Mouse (Mus musculus): ENCODE measurements around the gene Gm28729. TPM values are rescaled to one million over a fixed set of nuclear protein-coding genes. Genes with fewer than 3 reads are reported as not detected.

Gene Gm28729
- polyA plus RNA-seq, 1 experiment: 0.19 TPM

GRCm38 (mm10) chr9:96452956-96453355 is 72.1 kb downstream of the Gm28729 start:
- Histone ChIP-seq H3K27ac (ENCODE audit: insufficient read depth, low read length) (no peak overlapping the region), H3K4me1 (ENCODE audit: control insufficient read depth, insufficient read depth, low read length) (no peaks in the 10 kb centered on the region), H3K4me3 (ENCODE audit: insufficient read depth, low read length) (no peak overlapping the region)
- TF ChIP-seq POLR2A (IDR thresholded peaks at IDR 0.05; ENCODE audit: extremely low read depth, insufficient read depth, low read length): no peak
- no peak for TF ChIP-seq CTCF (IDR thresholded peaks at IDR 0.05; ENCODE audit: extremely low read depth, insufficient read depth, low read length)

- H3K4me1 ChIP-seq (ENCODE audit: control insufficient read depth, insufficient read depth, low read length): no peaks in the 10 kb centered on the region
- no peak overlapping the region for H3K4me3 ChIP-seq (ENCODE audit: insufficient read depth, low read length)
- H3K27ac ChIP-seq (ENCODE audit: insufficient read depth, low read length): 0 out of 2 replicates have a peak overlapping the region, but pooled peaks have one; percentile 7
- TF ChIP-seq CTCF (IDR thresholded peaks at IDR 0.05; ENCODE audit: extremely low read depth, insufficient read depth, low read length): no peak
- no peak for TF ChIP-seq POLR2A (IDR thresholded peaks at IDR 0.05; ENCODE audit: extremely low read depth, insufficient read depth, low read length)
Measured at GRCm38 (mm10) chr9:96450900-96451720, 74.0 kb downstream of the Gm28729 start.

GRCm38 (mm10) chr9:96449514-96449913 is 75.5 kb downstream of the Gm28729 start:
- no peak for TF ChIP-seq POLR2A (IDR thresholded peaks at IDR 0.05; ENCODE audit: extremely low read depth, insufficient read depth, low read length)
- no peak for TF ChIP-seq CTCF (IDR thresholded peaks at IDR 0.05; ENCODE audit: extremely low read depth, insufficient read depth, low read length)
- Histone ChIP-seq H3K27ac (ENCODE audit: insufficient read depth, low read length) (no peak overlapping the region), H3K4me1 (ENCODE audit: control insufficient read depth, insufficient read depth, low read length) (no peaks in the 10 kb centered on the region)

DNA sequence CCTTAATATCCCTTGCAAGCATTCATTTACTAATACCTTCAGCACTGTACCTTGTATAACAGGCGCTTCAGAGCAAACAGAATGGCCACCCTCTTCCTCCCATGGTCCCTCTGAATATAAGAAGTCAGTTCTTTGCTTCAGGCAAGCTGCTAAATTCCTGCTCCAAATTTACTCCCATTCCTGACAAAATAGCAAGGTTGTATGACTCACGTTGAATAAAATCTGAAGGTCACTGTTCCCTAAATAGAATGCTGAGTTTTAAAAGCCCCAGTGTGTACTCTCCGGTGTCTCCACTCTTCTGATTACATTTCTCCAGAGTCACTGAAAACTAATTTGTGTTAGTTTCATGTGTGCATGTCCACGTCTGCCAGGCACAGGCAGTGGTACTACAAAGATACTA is 79.7 kb downstream of the Gm28729 start:
- H3K4me3 ChIP-seq (ENCODE audit: insufficient read depth, low read length): no peak overlapping the region
- no peak for TF ChIP-seq POLR2A (IDR thresholded peaks at IDR 0.05; ENCODE audit: extremely low read depth, insufficient read depth, low read length)
- no peak for TF ChIP-seq CTCF (IDR thresholded peaks at IDR 0.05; ENCODE audit: extremely low read depth, insufficient read depth, low read length)

More at GRCm38 (mm10) chr9:96449514-96449913, 75.5 kb downstream of the Gm28729 start:
- no peak overlapping the region for H3K4me3 ChIP-seq (ENCODE audit: insufficient read depth, low read length)

DNA sequence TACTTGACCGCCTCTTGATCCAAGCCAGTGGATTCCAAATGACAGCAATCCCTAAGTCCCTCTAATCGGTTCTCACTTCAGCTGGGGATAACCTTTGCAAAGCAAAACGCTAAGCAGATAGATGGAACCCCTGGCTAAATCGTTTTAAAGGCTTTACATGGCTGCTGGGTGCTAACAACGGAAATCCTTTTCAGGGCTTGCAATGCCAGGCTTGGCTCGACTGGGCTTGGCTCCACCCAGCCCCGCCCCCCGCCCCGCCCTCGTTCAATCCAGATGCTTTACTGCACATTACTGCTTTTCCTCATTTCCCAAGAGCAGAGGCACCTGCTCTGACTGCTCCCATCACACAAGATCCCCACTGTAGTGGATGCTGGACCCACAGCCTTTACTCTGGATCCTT is 83.0 kb downstream of the Gm28729 start:
- H3K4me1 ChIP-seq (ENCODE audit: control insufficient read depth, insufficient read depth, low read length): peaks cover 2% of the 10 kb centered on the region; the same call in 1 of the 2 replicates
- no peak for TF ChIP-seq CTCF (IDR thresholded peaks at IDR 0.05; ENCODE audit: extremely low read depth, insufficient read depth, low read length)
- TF ChIP-seq POLR2A (IDR thresholded peaks at IDR 0.05; ENCODE audit: extremely low read depth, insufficient read depth, low read length): no peak

More for the DNA sequence above, 79.7 kb downstream of the Gm28729 start:
- Histone ChIP-seq H3K4me1 (ENCODE audit: control insufficient read depth, insufficient read depth, low read length) (no peaks in the 10 kb centered on the region), H3K27ac (ENCODE audit: insufficient read depth, low read length) (no peak overlapping the region)

DNA sequence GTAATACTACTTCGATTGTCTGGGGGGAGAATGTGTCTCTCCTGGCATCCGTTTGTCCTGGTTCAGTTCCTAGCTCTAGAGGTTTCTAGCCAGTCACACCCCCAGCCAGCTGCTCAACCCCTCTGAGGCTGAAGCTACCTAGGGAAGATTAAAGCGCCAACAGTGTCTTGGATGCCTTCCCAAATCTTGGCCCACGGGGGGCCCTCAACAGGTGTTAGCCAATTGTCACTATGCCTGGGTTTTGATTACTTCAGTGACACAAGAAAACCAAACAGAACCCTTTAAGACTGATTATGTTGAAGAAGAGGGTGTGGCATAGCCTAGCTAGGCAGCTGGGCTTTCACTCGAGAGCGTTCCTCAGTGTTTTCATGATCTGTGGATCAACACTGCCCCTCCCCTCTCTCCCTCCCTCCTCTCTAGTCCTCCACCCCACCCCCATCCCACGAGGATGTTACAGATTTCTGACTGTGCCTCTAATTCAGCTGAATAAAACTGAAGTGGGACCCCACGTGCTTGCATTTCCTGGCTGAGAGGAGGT is 86.7 kb downstream of the Gm28729 start:
- TF ChIP-seq CTCF (IDR thresholded peaks at IDR 0.05; ENCODE audit: extremely low read depth, insufficient read depth, low read length): no peak
- no peak for TF ChIP-seq POLR2A (IDR thresholded peaks at IDR 0.05; ENCODE audit: extremely low read depth, insufficient read depth, low read length)
- H3K4me1 ChIP-seq (ENCODE audit: control insufficient read depth, insufficient read depth, low read length): peaks cover 3% of the 10 kb centered on the region; the same call in 1 of the 2 replicates
- 0 out of 2 replicates have a peak overlapping the region, but pooled peaks have one; percentile 30 for H3K27ac ChIP-seq (ENCODE audit: insufficient read depth, low read length)
- peak overlapping the region; percentile 20 for H3K4me3 ChIP-seq (ENCODE audit: insufficient read depth, low read length)

More for the DNA sequence above, 83.0 kb downstream of the Gm28729 start:
- no peak overlapping the region for H3K27ac ChIP-seq (ENCODE audit: insufficient read depth, low read length)
- H3K4me3 ChIP-seq (ENCODE audit: insufficient read depth, low read length): no peak overlapping the region

GRCm38 (mm10) chr9:96437805-96438333 is 87.2 kb downstream of the Gm28729 start:
- H3K27ac ChIP-seq (ENCODE audit: insufficient read depth, low read length): peak overlapping the region; percentile 30
- peak overlapping the region; percentile 20 for H3K4me3 ChIP-seq (ENCODE audit: insufficient read depth, low read length)
- TF ChIP-seq CTCF (IDR thresholded peaks at IDR 0.05; ENCODE audit: extremely low read depth, insufficient read depth, low read length): no peak
- no peak for TF ChIP-seq POLR2A (IDR thresholded peaks at IDR 0.05; ENCODE audit: extremely low read depth, insufficient read depth, low read length)
- H3K4me1 ChIP-seq (ENCODE audit: control insufficient read depth, insufficient read depth, low read length): peaks cover 3% of the 10 kb centered on the region; the same call in 1 of the 2 replicates

- H3K4me3 ChIP-seq (ENCODE audit: insufficient read depth, low read length): peak overlapping the region; percentile 20
- H3K27ac ChIP-seq (ENCODE audit: insufficient read depth, low read length): peak overlapping the region; percentile 30
- H3K4me1 ChIP-seq (ENCODE audit: control insufficient read depth, insufficient read depth, low read length): peaks cover 3% of the 10 kb centered on the region; the same call in 1 of the 2 replicates
- TF ChIP-seq POLR2A (IDR thresholded peaks at IDR 0.05; ENCODE audit: extremely low read depth, insufficient read depth, low read length): no peak
Measured at GRCm38 (mm10) chr9:96436901-96437804, 87.9 kb downstream of the Gm28729 start.

Other genes with a start within 250 kb of the Gm28729 start
- gene Atp1b3, start 160.8 kb downstream of the Gm28729 start, polyA plus RNA-seq (2012; rRNA removed): 123 and 128 TPM in 2 replicates
- 190 TPM in 2 replicates for gene Rnf7, start 46.6 kb downstream of the Gm28729 start, polyA plus RNA-seq (2012; rRNA removed)
- gene Rasa2, start 106.4 kb upstream of the Gm28729 start, polyA plus RNA-seq (2012; rRNA removed): 10.1 and 10.7 TPM in 2 replicates
- 19.1 and 20.3 TPM in 2 replicates for gene Zbtb38, start 227.6 kb upstream of the Gm28729 start, polyA plus RNA-seq (2012; rRNA removed)

Measured in cortical plate, adult 2 months (tissue).